Mouse (Mus musculus) ovary, postnatal 36 days (tissue): ENCODE measurements around the gene Kcna7.
"Not testable (repeated sequence)": the region's sequence is repeated elsewhere in the genome, so short reads cannot be mapped to it uniquely, and the experiment has no call there.

Experiments
- DNase-seq: peaks from one replicate; pipeline ENCODE4 v3.0.0; 2022; ENCODE audit warnings: low spot score, mixed read lengths

Kcna7 gene

DNA sequence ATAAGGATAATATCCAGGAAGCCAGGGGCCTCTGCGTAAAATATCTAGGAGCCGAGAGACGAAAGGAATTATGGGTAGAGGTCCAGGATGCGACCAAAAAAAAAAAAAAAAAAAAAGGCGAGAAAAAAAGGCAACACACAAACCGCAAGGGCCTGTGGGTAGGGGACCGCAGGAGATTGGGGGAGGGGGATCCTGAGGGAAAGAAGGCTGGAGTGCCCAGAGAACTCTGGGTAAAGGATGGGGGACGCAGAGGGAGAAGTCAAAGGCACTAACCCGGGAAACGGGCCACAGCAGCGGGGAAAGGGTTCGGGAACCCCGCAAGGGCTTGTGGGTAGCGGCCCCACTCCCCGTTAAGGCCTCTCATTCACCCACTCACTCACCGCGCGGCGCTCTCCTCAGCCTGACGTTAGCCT is 10.3 kb upstream of the Kcna7 start:
- DNase-seq: no peak

DNA sequence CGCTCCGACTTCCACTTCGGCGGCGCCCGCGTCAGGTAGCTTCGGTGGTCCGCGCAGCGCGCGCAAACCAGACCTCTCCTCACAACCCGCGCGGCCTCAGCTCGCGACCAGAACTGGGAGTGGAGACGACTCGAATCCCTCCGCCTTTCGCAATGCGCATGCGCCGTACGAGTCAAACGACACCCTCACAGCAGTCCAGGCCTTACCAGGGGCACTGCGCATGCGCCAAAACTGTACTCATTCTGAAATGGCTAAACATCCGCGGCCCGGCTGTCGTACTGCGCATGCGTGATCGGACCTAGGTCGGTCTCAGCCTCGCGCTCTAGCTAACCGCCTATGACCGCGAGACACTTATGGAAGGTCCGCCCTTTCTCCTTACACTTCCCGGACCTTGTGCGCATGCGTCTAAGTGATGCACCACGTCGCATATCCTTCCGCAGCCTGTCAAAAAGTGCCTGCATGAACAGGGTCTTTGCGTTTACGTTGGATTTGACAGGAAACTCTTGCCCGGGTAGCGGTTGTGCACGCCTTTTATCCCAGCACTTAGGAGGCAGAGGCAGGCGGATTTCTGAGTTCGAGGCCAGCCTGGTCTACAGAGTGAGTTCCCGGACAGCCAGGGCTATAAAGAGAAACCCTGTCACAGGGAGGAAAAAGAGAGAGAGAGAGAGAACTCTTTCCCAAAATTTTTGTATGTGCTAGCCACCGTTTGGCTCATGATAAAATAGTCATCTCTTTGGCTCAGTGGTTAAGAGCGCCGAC is 9.7 kb upstream of the Kcna7 start, which contains the start of gene Snrnp70:
TSS of gene Snrnp70 (minus strand) at position 165 of the 759 bp plus-strand sequence.
- peak; percentile 100 for DNase-seq

DNA sequence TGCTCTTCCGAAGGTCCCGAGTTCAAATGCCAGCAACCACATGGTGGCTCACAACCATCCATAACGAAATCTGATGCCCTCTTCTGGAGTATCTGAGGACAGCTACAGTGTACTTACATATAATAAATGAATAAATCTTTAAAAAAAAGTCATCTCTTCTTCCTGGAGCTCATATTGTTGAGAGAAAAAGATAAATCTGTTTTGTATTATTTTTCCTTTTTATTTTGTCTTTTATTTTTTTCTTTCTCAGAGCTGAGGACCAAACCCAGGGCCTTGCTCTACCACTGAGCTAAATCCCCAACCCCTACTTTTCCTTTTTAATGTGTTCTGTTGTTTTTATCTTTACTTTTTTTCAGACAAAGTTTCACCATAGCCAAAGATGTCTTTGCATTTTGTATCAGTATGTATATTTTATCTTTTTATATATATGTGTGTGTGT is 9.1 kb upstream of the Kcna7 start:
- DNase-seq: not testable (repeated sequence)

DNA sequence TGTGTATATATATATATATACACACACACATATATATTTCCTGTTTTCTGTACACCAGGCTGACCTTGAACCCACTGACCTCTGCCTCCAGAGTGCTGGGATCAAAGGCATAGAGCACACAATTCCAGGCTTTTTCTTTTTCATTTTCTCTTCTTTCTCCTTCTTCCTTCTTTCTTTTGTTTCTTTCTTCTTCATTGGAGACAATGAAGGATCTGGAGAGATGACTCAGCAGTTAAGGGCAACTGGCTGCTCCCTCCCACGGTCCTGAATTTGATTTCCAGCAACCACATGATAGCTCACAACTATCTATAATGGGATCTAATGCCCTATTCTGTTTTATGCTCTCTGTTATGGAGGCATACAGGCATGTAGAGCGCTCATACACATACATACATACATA is 8.7 kb upstream of the Kcna7 start:
- no peak for DNase-seq

DNA sequence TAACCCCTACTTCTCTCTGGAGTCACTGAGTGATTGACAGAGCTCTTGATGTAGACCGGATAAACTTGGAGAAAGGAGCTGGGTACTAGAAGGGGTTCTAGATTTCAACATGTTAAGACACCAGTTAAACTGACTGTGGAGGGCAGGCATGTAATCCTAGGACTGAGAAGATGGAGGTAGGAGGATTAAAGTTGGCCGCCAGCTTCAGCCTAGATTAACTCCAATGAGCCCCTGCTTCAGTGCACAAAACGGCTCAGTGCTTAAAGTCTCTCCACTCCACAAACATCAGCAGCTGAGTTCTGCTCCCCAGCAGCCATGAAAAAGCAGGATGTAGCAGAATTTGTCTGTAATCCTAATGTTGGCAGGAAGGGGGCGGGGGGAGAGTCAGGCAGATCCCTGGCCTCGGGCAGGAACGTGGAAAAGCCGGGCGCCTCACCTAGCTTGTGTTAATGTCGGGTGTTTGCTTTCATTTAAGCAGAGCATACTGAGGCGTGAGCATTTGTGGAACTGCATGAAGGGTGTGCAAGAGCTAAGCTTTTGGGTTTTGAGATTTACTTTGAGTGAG is 3.9 kb upstream of the Kcna7 start:
- DNase-seq: no peak

DNA sequence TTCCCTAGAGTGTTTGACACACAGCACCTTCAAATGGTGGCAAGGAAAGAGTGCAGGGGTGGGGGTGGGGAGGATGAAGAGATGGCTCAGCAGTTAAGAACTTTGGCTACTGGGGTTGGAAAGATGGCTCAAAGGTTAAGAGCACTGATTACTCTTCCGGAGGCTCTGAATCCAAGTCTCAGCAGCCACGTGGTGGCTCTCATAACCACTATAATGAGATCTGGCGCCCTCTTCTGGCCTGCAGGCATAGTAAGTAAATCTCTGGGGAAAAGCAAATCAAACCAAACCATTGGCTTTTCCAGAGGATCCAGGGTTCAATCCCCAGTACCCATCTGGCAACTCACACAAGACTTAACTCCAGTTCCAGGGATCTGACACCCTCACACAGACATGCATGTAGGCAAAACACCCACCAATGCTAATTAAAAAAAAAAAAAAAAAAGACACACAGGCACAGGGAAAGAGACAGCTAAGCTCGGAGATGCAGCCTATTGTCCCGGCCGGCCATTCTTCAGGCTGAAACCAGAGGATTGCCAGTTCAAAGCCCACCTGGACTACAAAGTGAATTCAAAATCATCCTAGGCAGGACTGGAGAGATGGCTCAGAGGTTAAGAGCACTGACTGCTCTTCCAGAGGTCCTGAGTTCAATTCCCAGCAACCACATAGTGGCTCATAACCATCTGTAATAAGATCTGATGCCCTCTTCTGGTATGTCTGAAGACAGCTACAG is 1.8 kb upstream of the Kcna7 start:
- peak; percentile 52 for DNase-seq

DNA sequence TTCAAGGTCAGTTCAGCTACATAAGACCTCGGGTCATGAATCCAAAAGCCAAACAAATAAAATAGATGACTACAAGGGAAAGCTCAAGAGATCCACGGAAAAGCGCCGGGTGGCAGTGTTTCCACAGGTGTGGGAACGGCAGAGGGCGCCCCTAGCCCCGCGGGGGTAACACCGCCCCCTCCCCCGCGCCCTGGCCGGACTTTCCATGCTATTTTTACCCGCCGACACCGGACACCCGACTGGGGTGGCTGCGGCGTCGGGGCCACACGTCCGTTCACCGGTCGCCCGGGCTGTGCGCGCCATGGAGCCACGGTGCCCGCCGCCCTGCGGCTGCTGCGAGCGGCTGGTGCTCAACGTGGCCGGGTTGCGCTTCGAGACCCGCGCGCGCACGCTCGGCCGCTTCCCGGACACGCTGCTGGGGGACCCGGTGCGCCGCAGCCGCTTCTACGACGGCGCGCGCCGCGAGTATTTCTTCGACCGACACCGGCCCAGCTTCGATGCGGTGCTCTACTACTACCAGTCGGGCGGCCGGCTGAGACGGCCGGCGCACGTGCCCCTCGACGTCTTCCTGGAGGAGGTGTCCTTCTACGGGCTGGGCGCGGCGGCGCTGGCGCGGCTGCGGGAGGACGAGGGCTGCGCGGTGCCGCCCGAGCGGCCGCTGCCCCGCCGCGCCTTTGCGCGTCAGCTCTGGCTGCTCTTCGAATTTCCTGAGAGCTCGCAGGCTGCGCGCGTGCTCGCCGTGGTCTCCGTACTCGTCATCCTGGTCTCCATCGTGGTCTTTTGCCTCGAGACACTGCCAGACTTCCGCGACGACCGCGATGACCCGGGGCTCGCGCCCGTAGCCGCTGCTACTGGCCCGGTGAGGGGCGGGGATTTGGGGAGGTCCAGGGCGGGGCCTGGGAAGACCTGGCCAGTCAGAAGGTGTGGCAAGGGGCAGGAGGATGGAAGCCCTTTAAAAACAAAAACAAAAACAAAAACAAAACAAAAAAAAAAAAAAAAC is 1.0 kb downstream of the Kcna7 start:
- peak; percentile 36 for DNase-seq

DNA sequence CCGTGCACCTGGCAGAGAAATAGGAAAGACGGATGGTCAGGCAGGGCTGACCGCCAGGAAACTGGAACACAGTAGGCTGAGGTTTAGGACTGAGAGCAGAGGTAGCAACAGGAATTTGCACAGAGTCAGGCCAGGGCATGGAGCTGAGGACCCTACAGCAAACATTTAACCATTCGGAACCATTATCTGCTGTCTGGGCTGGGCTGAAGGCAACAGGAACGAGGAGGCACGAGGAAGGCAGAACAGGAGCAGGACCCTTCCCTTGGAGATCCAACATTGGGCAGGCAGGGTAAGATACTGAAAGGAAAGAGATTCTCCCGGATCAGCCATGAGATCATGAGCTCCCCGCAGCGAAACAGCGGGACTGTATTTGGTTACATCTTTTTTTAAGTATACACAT is 2.4 kb downstream of the Kcna7 start:
- no peak for DNase-seq

DNA sequence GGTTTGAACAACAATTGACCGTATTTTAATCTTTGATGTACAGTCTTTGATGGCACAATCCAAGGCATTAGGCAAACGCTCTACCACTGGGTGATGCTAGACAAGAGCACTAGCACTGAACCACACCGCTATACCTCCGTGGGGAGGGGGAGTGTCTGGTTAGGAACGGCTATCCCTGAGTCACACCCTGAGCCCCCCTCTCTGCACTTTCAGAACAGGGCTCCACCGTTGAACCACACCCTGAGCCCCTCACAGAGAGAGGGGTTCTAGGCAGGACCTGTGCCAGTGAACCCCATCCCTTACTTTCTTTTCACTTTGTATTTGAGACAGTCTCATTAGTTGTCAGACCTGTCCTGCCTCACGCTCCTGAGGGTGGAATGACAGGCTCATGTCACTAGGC is 2.9 kb downstream of the Kcna7 start:
- DNase-seq: no peak

DNA sequence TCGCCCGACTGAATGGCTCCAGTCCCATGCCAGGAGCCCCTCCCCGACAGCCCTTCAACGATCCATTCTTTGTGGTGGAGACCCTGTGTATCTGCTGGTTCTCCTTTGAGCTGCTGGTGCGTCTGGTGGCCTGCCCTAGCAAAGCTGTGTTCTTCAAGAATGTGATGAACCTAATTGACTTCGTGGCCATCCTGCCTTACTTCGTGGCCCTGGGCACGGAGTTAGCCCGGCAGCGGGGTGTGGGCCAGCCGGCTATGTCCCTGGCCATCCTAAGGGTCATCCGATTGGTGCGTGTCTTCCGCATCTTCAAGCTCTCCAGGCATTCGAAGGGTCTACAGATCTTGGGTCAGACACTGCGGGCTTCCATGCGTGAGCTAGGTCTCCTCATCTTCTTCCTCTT is 3.5 kb downstream of the Kcna7 start:
- DNase-seq: no peak

DNA sequence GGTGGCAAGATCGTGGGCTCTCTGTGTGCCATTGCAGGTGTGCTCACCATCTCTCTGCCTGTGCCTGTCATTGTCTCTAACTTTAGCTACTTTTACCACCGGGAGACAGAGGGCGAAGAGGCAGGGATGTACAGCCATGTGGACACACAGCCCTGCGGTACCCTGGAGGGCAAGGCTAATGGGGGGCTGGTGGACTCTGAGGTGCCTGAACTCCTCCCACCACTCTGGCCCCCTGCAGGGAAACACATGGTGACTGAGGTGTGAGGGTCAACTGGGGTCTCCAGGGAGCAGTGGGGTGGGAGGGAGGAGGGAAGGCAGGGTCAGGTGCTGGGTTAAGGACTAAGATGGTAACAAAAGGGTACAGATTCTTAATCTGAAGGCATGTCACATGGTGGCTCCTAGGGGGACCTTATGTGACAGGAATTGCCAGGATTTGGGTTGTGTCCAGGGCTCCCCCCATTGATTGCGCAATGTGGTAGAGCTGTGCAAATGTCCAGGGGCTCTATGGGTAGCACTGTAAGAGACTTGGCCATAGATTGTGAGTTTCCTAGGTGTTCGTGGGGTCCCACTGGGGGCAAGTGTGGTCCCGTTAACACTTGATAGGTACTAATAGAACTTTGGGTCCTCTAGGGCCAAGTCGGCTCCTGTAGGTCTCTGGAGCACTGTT is 4.2 kb downstream of the Kcna7 start:
- DNase-seq: no peak

DNA sequence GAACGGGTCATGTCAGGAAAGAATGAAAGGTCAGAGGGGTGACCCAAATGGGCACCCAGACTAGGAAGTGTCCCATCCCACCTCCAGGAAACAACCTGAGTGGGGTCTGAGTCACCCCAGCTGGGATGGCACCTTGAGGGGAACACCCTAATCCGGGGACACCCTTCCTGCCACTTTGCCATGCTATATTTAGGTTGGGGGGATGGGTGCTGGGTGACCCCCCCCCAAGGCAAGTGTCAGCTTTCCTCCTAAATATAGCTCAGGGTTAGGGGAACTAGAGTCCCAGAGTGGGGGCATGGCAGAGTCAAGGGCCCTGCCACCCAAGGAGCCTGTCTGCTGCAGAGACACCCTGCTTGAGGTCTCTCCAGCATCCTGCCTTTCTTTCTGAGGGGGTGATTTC is 7.0 kb downstream of the Kcna7 start:
- DNase-seq: no peak

DNA sequence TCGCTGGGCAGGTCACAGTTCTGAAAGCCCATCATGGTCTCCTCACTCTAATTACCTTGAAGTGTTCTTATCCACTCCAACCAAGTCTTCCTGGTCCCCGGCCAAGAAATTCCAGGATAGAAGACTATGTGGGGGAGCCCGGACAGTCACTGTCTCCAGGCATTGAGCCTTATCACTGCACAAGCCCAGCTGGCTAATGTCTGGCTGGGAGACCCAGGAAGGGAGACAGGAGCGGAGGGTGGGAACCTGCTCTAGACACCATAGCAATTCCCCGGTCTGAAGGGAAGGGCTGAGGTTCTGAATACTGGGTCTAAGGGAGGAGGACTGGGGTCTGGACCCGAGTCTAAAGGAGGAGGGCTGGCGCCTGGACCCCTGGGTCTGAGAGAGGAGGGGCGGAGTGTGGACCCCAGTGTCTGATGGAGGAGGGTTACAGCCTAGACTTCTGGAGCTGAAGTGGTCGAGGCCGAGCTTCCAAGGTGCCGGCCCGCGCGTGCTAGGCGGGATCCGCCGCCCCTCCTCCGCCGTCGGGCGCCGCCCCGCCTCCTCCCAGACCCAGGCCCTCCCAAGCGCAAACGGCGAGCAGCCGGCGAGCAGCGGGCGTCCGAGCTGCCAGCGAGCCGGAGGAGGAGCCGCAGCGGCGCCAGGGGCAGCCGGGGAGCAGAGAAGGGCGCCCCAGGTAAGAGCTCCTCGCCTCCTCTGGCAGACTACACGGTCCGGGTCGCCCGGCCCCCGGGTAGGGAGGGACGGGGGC is 7.8 kb downstream of the Kcna7 start, which contains the start of gene Ntf5:
TSS of gene Ntf5 (plus strand) at position 583 of the 751 bp plus-strand sequence.
- DNase-seq: peak; percentile 61

DNA sequence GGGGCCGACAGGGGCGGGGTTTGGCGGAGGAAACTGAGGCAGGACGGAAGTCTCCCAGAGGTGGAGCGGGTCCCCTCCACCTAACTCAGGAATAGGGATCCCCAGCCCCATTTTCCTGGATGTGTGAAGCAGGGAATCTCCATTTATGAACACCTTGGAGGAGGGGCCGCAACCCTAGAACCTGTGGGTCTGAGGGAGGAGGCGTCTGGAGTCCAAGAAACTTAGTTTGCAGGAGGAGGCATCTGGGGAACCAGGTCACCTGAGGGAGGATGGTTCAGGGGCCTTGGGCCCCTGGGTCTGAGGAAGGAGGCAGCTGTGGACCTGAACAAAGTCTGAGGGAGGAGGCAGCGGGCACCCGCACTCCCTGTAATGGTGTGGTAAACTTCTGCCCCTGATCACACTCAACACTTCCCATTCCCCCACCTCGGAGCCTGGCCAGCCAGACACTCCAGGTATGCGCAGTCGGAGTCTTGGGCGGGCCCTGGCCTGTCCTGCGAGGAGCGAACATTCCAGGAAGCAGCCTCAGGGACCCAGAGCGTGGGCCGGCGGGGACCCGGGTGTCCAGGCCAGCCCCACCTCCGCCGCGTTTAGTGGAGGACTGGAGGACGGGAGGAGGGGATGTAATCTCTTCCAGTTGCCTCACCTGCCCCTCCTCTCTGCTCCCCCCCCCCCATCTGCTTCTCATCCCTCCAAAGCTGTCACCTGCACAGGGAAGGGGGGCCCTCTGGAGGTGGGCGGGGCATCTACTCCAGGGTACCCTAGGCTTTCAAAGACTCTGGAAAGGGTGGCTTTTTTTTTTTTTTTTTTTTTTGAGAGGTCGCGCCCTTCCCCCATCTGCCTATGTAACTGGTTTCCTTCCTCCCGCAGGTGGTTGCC is 8.6 kb downstream of the Kcna7 start:
- DNase-seq: no peak

DNA sequence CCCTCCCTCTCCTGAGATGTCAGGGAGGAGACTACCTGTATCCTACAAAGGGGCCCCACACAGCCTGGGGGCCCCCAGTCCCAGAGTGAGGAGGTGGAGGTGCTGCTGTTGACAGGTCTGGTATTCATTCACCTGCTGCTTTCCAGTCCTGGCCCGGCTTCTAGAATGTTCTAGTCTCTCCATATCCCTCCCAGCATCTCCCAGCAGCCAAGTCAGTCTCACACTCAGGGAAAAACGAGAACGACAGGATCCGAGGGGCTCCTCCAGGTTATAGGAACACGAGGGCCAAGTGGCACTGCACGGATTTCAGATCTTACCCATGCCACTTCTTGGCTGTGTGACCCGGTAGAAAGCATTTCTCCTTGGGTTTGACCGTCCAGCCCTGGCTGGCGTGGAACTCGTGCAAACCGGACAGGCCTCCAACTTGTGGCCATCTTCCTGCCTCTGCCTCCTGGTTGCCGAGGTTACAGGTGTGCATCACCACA is 9.3 kb downstream of the Kcna7 start:
- no peak for DNase-seq

DNA sequence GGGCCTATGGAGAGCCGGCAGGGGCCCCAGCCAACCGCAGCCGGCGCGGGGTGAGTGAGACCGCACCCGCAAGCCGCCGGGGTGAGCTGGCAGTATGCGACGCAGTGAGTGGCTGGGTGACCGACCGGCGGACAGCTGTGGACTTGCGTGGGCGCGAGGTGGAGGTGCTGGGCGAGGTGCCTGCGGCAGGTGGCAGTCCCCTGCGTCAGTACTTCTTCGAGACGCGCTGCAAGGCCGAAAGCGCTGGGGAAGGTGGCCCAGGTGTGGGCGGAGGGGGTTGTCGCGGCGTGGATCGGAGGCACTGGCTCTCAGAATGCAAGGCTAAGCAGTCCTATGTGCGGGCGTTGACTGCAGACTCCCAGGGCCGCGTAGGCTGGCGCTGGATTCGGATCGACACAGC is 10.2 kb downstream of the Kcna7 start:
- no peak for DNase-seq

DNA sequence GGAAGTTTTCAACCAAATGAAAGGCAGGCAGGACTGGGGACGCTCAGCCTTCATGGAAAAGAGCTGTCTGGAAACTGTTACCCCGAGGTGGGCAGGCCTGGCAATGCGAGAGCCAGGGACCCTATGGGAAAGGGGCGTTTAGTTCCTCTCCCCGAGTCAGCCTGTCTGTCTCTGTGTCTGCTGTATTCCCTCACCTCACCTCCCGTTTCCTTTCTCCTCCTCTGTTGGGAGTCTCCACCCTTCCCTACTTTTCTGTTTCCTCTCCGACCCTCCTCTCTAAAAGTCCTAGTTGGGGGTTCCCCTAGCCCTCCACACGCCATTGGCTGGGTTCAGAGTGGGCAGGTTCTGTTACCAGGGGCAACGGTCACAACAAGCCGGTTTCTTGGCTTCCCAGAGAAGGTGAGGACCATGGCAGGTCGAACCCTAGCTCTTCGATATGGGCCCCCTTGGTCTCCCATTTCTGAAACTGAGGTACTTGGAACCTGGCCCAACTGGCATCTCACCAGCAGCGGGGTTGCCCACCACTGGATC is 12.6 kb downstream of the Kcna7 start:
- no peak for DNase-seq

DNA sequence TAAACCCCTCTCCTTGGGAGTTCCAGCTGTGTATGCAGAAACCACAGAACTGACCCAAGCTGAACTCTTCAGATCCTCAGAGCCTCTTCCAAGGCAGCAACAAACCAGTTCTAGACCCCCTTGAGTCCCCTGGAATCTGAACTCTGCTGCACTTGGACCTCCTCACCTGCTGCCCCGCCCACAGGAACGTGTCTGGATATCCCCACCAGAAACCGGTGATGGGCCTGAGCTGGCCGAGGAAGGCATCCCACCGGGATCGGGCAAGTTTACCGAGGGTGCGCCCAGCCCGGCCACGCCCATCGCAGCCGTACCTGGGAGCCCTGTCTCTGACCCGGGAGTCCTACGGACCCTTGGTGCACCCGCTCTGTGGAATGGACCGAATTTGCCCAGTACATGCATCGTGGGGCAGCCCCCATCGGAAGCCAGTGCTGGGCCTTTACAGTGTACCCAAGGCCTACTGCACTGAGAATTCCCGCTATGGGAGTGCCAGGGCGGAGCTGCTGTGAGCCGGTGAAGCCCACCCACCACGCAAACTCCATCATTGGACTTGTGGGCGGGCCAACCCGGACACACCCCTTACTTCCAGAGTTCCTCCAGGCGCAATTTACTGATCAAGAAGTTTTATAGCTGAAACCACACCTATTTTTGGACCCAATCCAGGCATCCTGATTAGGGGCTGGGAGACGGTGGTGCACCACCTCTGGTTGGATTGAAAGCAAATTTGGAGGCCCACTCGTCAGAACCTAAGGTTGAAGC is 14.6 kb downstream of the Kcna7 start:
- no peak for DNase-seq

DNA sequence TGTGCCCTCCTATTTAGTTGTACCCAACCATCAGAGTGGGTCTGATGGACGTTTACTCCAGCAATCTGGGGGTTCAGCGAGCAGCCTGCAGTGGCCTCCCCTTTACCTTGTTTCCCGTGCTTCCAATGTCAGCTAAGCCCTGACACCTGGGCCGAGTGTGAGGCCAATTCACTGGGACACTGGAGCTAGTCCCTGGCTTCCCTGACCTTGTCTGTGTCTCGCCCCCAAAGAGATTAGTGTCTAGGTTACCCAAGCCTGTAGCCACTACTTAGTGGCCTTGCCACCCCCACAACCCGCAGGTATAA is 15.1 kb downstream of the Kcna7 start, which contains the start of gene Lhb:
TSS of gene Lhb (plus strand) at position 206 of the 305 bp plus-strand sequence.
- DNase-seq: no peak
